Mouse (Mus musculus) heart, embryonic 11.5 days (tissue): ENCODE results near the gene Hacd3. TPM values are rescaled to one million over a fixed set of nuclear protein-coding genes. Genes with fewer than 3 reads are reported as not detected.

Experiments
- ATAC-seq: fragments of 200-750 bp; cut with Nextera tagmentation; replicated peaks from 2 replicates; pipeline ENCODE4 v1.8.0; 2017; ENCODE audit warnings: moderate library complexity; ENCODE audit not compliant: insufficient number of reproducible peaks, low FRiP score, low TSS enrichment
- H3K27ac ChIP-seq: fragments of 300-500 bp; sonication (generic); 2 replicates; pipeline ENCODE4 v1.5.1; 2014; ENCODE audit warnings: mild to moderate bottlenecking, low read depth, low read length
- H3K27me3 ChIP-seq: fragments of 300-500 bp; sonication (generic); 2 replicates; pipeline ENCODE4 v1.6.1; 2014; ENCODE audit warnings: mild to moderate bottlenecking, low read length, mixed read lengths; ENCODE audit not compliant: control insufficient read depth, insufficient read depth
- H3K36me3 ChIP-seq: fragments of 300-500 bp; sonication (generic); 2 replicates; pipeline ENCODE4 v1.6.1; 2014; ENCODE audit warnings: mild to moderate bottlenecking, low read length, moderate library complexity, mixed read lengths; ENCODE audit not compliant: control insufficient read depth, insufficient read depth
- H3K4me1 ChIP-seq: fragments of 300-500 bp; sonication (generic); 2 replicates; pipeline ENCODE4 v1.6.1; 2014; ENCODE audit warnings: low read length; ENCODE audit not compliant: control insufficient read depth, insufficient read depth
- H3K4me2 ChIP-seq: fragments of 300-500 bp; sonication (generic); 2 replicates; pipeline ENCODE4 v1.6.1; 2014; ENCODE audit warnings: mild to moderate bottlenecking, moderate library complexity
- H3K4me3 ChIP-seq: fragments of 300-500 bp; sonication (generic); 2 replicates; pipeline ENCODE4 v1.5.1; 2014; ENCODE audit warnings: low read depth, low read length
- H3K9ac ChIP-seq: fragments of 300-500 bp; sonication (generic); 2 replicates; pipeline ENCODE4 v1.6.1; 2014; ENCODE audit warnings: mild to moderate bottlenecking, low read depth, low read length, moderate library complexity
- H3K9me3 ChIP-seq: fragments of 300-500 bp; sonication (generic); replicated peaks from 2 replicates; pipeline ENCODE4 v1.6.1; 2016; ENCODE audit warnings: low read length; ENCODE audit not compliant: control insufficient read depth
- WGBS: fragments of 180-500 bp; shearing (Covaris S2); extraction: QIAGEN DNeasy Blood & Tissue Kit; methylation state at CpG from one replicate; pipeline ENCODE4 v1.1.7; 2014; ENCODE audit not compliant: insufficient replicate concordance; 5-methylcytosine and 5-hydroxymethylcytosine counted together
- microRNA-seq: library from miRNA; unstranded; fragments of <30 nt; microRNA quantifications from one replicate; pipeline ENCODE4, GENCODE M21; 2016; ENCODE audit warnings: borderline number of aligned reads
- polyA plus RNA-seq: library from polyadenylated mRNA; unstranded; fragments of >200 nt; fragmentation: Nextera tagmentation; extraction: Ambion mirVana; gene quantifications from 2 replicates; pipeline ENCODE4 v1.2.1, GENCODE M21; 2014

Gene Hacd3
- polyA plus RNA-seq, 1 experiment from 2014 or later: 60.2 TPM

DNA sequence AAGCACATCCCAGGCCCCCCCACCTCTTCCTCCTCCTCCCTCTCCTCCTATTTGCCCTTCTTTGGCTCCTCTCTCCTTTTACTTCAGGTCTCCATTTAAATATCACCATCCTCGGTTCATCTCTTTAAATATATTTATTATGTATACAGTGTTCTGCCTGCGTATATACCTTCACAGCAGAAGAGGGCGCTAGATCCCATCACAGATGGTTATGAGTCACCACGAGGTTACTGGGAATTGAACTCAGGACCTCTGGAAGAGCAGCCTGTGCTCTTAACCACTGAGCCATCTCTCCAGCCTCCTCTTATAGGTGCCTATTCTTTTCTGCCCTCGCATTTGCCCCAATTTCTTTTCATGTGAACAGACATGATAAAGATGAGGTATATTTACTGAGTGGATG, 84.0 kb downstream of the Hacd3 start:
- no peak overlapping the region for H3K27ac ChIP-seq
- no peak overlapping the region for H3K9ac ChIP-seq
- H3K36me3 ChIP-seq: no peaks in the 10 kb centered on the region
- H3K9me3 ChIP-seq: no peaks in the 10 kb centered on the region
- H3K4me1 ChIP-seq: peaks cover 28% of the 10 kb centered on the region
- 0 out of 2 replicates have a peak, but pooled peaks cover 3% of the 10 kb centered on the region for H3K27me3 ChIP-seq
- no peak overlapping the region for H3K4me3 ChIP-seq
- 58% methylated on average over 5 of the region's 5 CpGs for WGBS
- no peak for ATAC-seq
- no peak overlapping the region for H3K4me2 ChIP-seq

Small RNA genes lying within 50 kb of the gene (microRNA-seq; reads per million reads assigned to microRNA genes)
- not detected for gene Gm25640

Other genes with a start within 250 kb of the Hacd3 start
- 7.1 and 8.4 TPM in 2 replicates for gene Dennd4a, start 210.4 kb downstream of the Hacd3 start, polyA plus RNA-seq
- 0.03 and 0.07 TPM in 2 replicates for gene Slc24a1, start 70.1 kb downstream of the Hacd3 start, polyA plus RNA-seq
- gene Ints14, start 60.8 kb downstream of the Hacd3 start, polyA plus RNA-seq: 50.6 and 52.2 TPM in 2 replicates
- gene Dpp8, start 10.7 kb upstream of the Hacd3 start, polyA plus RNA-seq: 23.7 and 30.2 TPM in 2 replicates
- gene Igdcc4, start 79.8 kb upstream of the Hacd3 start, polyA plus RNA-seq: 11.4 and 11.8 TPM in 2 replicates
- 6.3 and 6.8 TPM in 2 replicates for gene Igdcc3, start 119.5 kb upstream of the Hacd3 start, polyA plus RNA-seq
- gene Parp16, start 173.7 kb upstream of the Hacd3 start, polyA plus RNA-seq: 4.6 and 5.0 TPM in 2 replicates
- gene Cilp, start 243.5 kb upstream of the Hacd3 start, polyA plus RNA-seq: 0.14 TPM in 1 of 2 replicates, not detected in the other